ENCODE assay signal across 10 mouse cellular contexts in genomic region chr12:32245566-32246233, GRCm38 (mm10). TPM values are rescaled to one million over a fixed set of nuclear protein-coding genes. Genes with fewer than 3 reads are reported as not detected.
A peak's percentile ranks its signal among the peaks of the same experiment; 100 is the strongest.
DNase-seq lines count a peak whose midpoint lies in the region; ATAC-seq lines count a peak whose summit lies in the region.
"Had no signal": no experiment of that assay in that cellular context is flagged by ENCODE, and none has a peak within 500 bp of the region (broad histone marks: within the 10 kb centered on the region; RNA-seq: fewer than 3 reads in every experiment).

No protein-coding gene starts in this region.

- H3K27ac ChIP-seq in forebrain, embryonic 16.5 days (ENCODE audit: low read length), result no peak overlapping the region
- H3K27ac ChIP-seq in forebrain, embryonic 12.5 days, result no peak overlapping the region
- H3K27ac ChIP-seq in midbrain, embryonic 16.5 days (ENCODE audit: low read length), result no peak overlapping the region
- H3K27ac ChIP-seq in midbrain, embryonic 10.5 days (replicated peaks), result no peak overlapping the region
- H3K27ac ChIP-seq: hindbrain, embryonic 15.5 days had no signal

- no peaks in the 10 kb centered on the region for H3K27me3 ChIP-seq in forebrain, embryonic 16.5 days (replicated peaks; ENCODE audit: control insufficient read depth, insufficient read depth, low read length)
- no peaks in the 10 kb centered on the region for H3K27me3 ChIP-seq in forebrain, embryonic 12.5 days
- H3K27me3 ChIP-seq in midbrain, embryonic 16.5 days (ENCODE audit: control insufficient read depth, insufficient read depth, low read depth, low read length), result no peaks in the 10 kb centered on the region
- H3K27me3 ChIP-seq in midbrain, embryonic 10.5 days (ENCODE audit: low read depth, poor library complexity, severe bottlenecking), result no peaks in the 10 kb centered on the region
- H3K27me3 ChIP-seq: hindbrain, embryonic 15.5 days had no signal

- ATAC-seq in forebrain, embryonic 16.5 days, result 0 out of 2 replicates have a peak, but pooled peaks have one; percentile 23
- ATAC-seq in forebrain, embryonic 12.5 days (ENCODE audit: low FRiP score), result no peak
- ATAC-seq in midbrain, embryonic 16.5 days, result 0 out of 2 replicates have a peak, but pooled peaks have one; percentile 18

- no peak overlapping the region for H3K9ac ChIP-seq in forebrain, embryonic 16.5 days (replicated peaks; ENCODE audit: low read depth, low read length)
- no peak overlapping the region for H3K9ac ChIP-seq in forebrain, embryonic 12.5 days
- H3K9ac ChIP-seq in midbrain, embryonic 16.5 days (ENCODE audit: low read depth, low read length), result no peak overlapping the region
- H3K9ac ChIP-seq: hindbrain, embryonic 15.5 days had no signal

- H3K4me3 ChIP-seq in forebrain, embryonic 16.5 days (replicated peaks; ENCODE audit: low read length), result no peak overlapping the region
- H3K4me3 ChIP-seq in forebrain, embryonic 12.5 days (replicated peaks), result no peak overlapping the region
- no peak overlapping the region for H3K4me3 ChIP-seq in midbrain, embryonic 16.5 days (ENCODE audit: low read depth, low read length)
- H3K4me3 ChIP-seq in midbrain, embryonic 10.5 days, result no peak overlapping the region
- H3K4me3 ChIP-seq: hindbrain, embryonic 15.5 days; myocyte had no signal

- no peak overlapping the region for H3K4me2 ChIP-seq in forebrain, embryonic 16.5 days (ENCODE audit: low read length)
- no peak overlapping the region for H3K4me2 ChIP-seq in forebrain, embryonic 12.5 days
- no peak overlapping the region for H3K4me2 ChIP-seq in midbrain, embryonic 16.5 days (ENCODE audit: low read length)
- H3K4me2 ChIP-seq: hindbrain, embryonic 15.5 days had no signal

- no peaks in the 10 kb centered on the region for H3K36me3 ChIP-seq in forebrain, embryonic 16.5 days (ENCODE audit: control insufficient read depth, insufficient read depth)
- H3K36me3 ChIP-seq in forebrain, embryonic 12.5 days (replicated peaks), result no peaks in the 10 kb centered on the region
- no peaks in the 10 kb centered on the region for H3K36me3 ChIP-seq in midbrain, embryonic 16.5 days (ENCODE audit: control insufficient read depth, insufficient read depth, low read length)
- H3K36me3 ChIP-seq in midbrain, embryonic 10.5 days, result no peaks in the 10 kb centered on the region
- H3K36me3 ChIP-seq: hindbrain, embryonic 15.5 days had no signal

- no peak for DNase-seq in midbrain, embryonic 10.5 days (ENCODE audit: low spot score)
- peak; percentile 34 for DNase-seq in c-Kit-positive CD71-negative TER-119-negative erythroid progenitor cells, embryonic 14.5 days (ENCODE audit: low read depth)
- DNase-seq in hindlimb bud, embryonic 11.5 days (ENCODE audit: extremely low spot score, low read depth, low spot score), result peak; percentile 8
- peak; percentile 24 for DNase-seq in lung, postnatal 14 days
- peak; percentile 71 for DNase-seq in thymus, postnatal 4 days

- no peaks in the 10 kb centered on the region for H3K9me3 ChIP-seq in forebrain, embryonic 16.5 days (ENCODE audit: control insufficient read depth, low read length)
- no peaks in the 10 kb centered on the region for H3K9me3 ChIP-seq in forebrain, embryonic 12.5 days
- H3K9me3 ChIP-seq in midbrain, embryonic 16.5 days (replicated peaks; ENCODE audit: control insufficient read depth, low read length, poor library complexity, severe bottlenecking), result no peaks in the 10 kb centered on the region
- no peaks in the 10 kb centered on the region for H3K9me3 ChIP-seq in midbrain, embryonic 10.5 days (replicated peaks)
- H3K9me3 ChIP-seq: hindbrain, embryonic 15.5 days had no signal

- H3K4me1 ChIP-seq in forebrain, embryonic 16.5 days (replicated peaks; ENCODE audit: control insufficient read depth, insufficient read depth, low read length), result no peaks in the 10 kb centered on the region
- H3K4me1 ChIP-seq in forebrain, embryonic 12.5 days, result no peaks in the 10 kb centered on the region
- H3K4me1 ChIP-seq in midbrain, embryonic 16.5 days (ENCODE audit: control insufficient read depth, insufficient read depth, low read length), result no peaks in the 10 kb centered on the region
- H3K4me1 ChIP-seq in midbrain, embryonic 10.5 days, result no peaks in the 10 kb centered on the region
- H3K4me1 ChIP-seq: hindbrain, embryonic 15.5 days had no signal

- 72% methylated on average over 5 of the region's 5 CpGs for WGBS in forebrain, embryonic 16.5 days
- WGBS in forebrain, embryonic 12.5 days, result 77% methylated on average over 5 of the region's 5 CpGs
- WGBS in midbrain, embryonic 16.5 days, result 76% methylated on average over 5 of the region's 5 CpGs
- 77% methylated on average over 5 of the region's 5 CpGs for WGBS in midbrain, embryonic 10.5 days

RNA-seq across cellular contexts. Expression of gene Pik3cg, which starts 37.2 kb away (rescaled TPM):
- 0.76 and 1.5 TPM in 2 replicates for polyA plus RNA-seq in forebrain, embryonic 16.5 days (2015; fragmentation: Nextera tagmentation; extraction: Ambion mirVana)
- polyA plus RNA-seq in forebrain, embryonic 12.5 days (2016; fragmentation: Nextera tagmentation; extraction: Ambion mirVana), result 1.00 and 1.1 TPM in 2 replicates
- polyA plus RNA-seq in midbrain, embryonic 16.5 days (2015; fragmentation: Nextera tagmentation; extraction: Ambion mirVana), result 0.82 and 1.2 TPM in 2 replicates
- polyA plus RNA-seq in midbrain, embryonic 10.5 days (2016; fragmentation: Nextera tagmentation; extraction: Ambion mirVana), result 0.75 and 1.5 TPM in 2 replicates
- polyA plus RNA-seq: myocyte had no signal
